Mouse (Mus musculus) ES-E14 (cell line): Measurements from ENCODE around the gene Grk6.
"Not testable (repeated sequence)": the region's sequence is repeated elsewhere in the genome, so short reads cannot be mapped to it uniquely, and the experiment has no call there.

Experiments
- CHD2 ChIP-seq: IDR thresholded peaks from 2 replicates; pipeline ENCODE4 v1.6.1; 2014; ENCODE audit warnings: mild to moderate bottlenecking, low read depth, low read length, inconsistent platforms
- HCFC1 ChIP-seq: IDR thresholded peaks from 2 replicates; pipeline ENCODE4 v1.6.1; 2012; ENCODE audit warnings: low read length, inconsistent platforms, borderline replicate concordance; ENCODE audit not compliant: insufficient read depth
- ZC3H11A ChIP-seq: IDR thresholded peaks from 2 replicates; pipeline ENCODE4 v1.6.1; 2012; ENCODE audit warnings: low read depth, mild to moderate bottlenecking, inconsistent platforms, low read length, borderline replicate concordance
- ZNF384 ChIP-seq: IDR thresholded peaks from 2 replicates; pipeline ENCODE4 v1.6.1; 2012; ENCODE audit warnings: low read depth, low read length, inconsistent platforms

DNA sequence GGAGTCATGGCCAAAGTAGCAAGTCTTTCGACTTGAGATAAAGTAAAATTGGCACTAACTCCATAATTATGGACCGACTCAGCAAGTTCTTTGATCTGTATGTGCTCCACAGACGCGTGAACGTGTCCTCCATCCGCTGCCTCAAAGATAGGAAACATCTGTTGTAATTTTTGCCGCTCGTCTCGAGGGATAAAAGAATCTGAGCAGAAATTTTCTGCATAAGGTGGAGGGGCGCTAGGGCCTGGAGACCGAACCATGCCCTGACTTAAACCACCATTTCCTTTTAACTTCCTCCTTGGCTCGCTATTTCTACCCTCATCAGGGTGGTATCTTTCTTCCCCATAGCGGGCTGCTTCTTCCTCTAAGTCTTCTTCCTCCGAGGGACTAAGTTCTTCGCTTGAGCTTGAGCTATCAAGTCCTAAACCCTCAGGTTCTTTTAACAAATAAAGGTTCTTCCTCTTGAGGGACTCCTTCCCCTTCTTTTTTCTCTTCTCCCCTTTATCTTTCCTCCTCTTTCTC lies 7.7 kb upstream of the Grk6 start:
- TF ChIP-seq HCFC1, ZC3H11A, CHD2, ZNF384: not testable (repeated sequence)
